In genomic region chr3:88716399-88717197, GRCm38 (mm10) we compare ENCODE assay signal across 8 mouse cellular contexts. TPM values are rescaled to one million over a fixed set of nuclear protein-coding genes. Genes with fewer than 3 reads are reported as not detected.
DNase-seq lines count a peak whose midpoint lies in the region; ATAC-seq and TF ChIP-seq lines count a peak whose summit lies in the region.

Gene Rit1, plus strand, starts transcription at chr3:88716838.

- peaks cover 17% of the 10 kb centered on the region for H3K4me1 ChIP-seq in forebrain, embryonic 15.5 days
- peaks cover 16% of the 10 kb centered on the region for H3K4me1 ChIP-seq in lung, adult 2 months (ENCODE audit: control insufficient read depth, insufficient read depth, low read length)

- peak within 1 kb of the TSS; percentile 62 for H3K27ac ChIP-seq in forebrain, embryonic 15.5 days (replicated peaks)

- peak; percentile 96 for ATAC-seq in forebrain, embryonic 15.5 days (replicated peaks)
- peak; percentile 88 for ATAC-seq in neutrophil, adult 5-6 weeks (ENCODE audit: extremely low read depth, insufficient number of reproducible peaks, low FRiP score, poor library complexity, severe bottlenecking)

- peak within 1 kb of the TSS; percentile 84 for H3K4me3 ChIP-seq in forebrain, embryonic 15.5 days
- peak within 1 kb of the TSS; percentile 83 for H3K4me3 ChIP-seq in lung, adult 2 months (replicated peaks; ENCODE audit: extremely low read depth, low read depth, low read length)

- peak; percentile 76 for DNase-seq in ES-CJ7 (ENCODE audit: low read depth, low spot score)
- DNase-seq in cerebellum, adult 11 months: peak; percentile 77
- peak; percentile 72 for DNase-seq in heart, postnatal 25 days (ENCODE audit: low spot score)
- DNase-seq in layer of hippocampus, adult 18-20 months (ENCODE audit: low spot score in 2 of 2): peak; percentile 61 to 86
- DNase-seq in lung, adult 2 months: peak; percentile 82
- peak; percentile 75 to 79 for DNase-seq in thymus, adult 18-20 months

- peak; percentile 81 for TF ChIP-seq POLR2A in lung, adult 2 months (IDR thresholded peaks at IDR 0.05; ENCODE audit: borderline replicate concordance, extremely low read depth, low read depth, low read length)

- no peaks in the 10 kb centered on the region for H3K27me3 ChIP-seq in forebrain, embryonic 15.5 days

- peak within 1 kb of the TSS; percentile 88 for H3K4me2 ChIP-seq in forebrain, embryonic 15.5 days (replicated peaks)

- peaks cover 35% of the 10 kb centered on the region for H3K36me3 ChIP-seq in forebrain, embryonic 15.5 days

- H3K9ac ChIP-seq in forebrain, embryonic 15.5 days (replicated peaks): peak within 1 kb of the TSS; percentile 70

- WGBS in forebrain, embryonic 15.5 days: 2% methylated on average over 27 of the region's 27 CpGs
- WGBS in lung, adult 2 months: 1% methylated on average over 27 of the region's 27 CpGs

- no peak for TF ChIP-seq CTCF in lung, adult 2 months (IDR thresholded peaks at IDR 0.05; ENCODE audit: insufficient read depth, low read length)

- intact Hi-C loops in heart, postnatal 25 days (cut with DNase I): no loop called here

- H3K9me3 ChIP-seq in forebrain, embryonic 15.5 days: no peaks in the 10 kb centered on the region

RNA-seq across cellular contexts. Expression of gene Rit1, which starts in this region (rescaled TPM):
- polyA plus RNA-seq in forebrain, embryonic 15.5 days (2015; fragmentation: Nextera tagmentation; extraction: Ambion mirVana): 51.6 and 53.1 TPM in 2 replicates
- total RNA-seq in heart, postnatal 25 days (2021): 10 to 100 TPM; 71.7 to 76.2 TPM
- 10 to 100 TPM; 37.7 to 43.0 TPM for total RNA-seq in layer of hippocampus, adult 18-20 months (2021)
- polyA plus RNA-seq in lung, adult 2 months (2012; rRNA removed): 49.0 and 71.7 TPM in 2 replicates
- 53.4 and 56.6 TPM in 2 replicates for total RNA-seq in neutrophil, adult 5-6 weeks (2017)

Comparison
In these comparisons a context has a peak if more than half of its experiments do, and no peak if none do; other contexts are left out.
1. Peak in every context shown above with its lines: DNase-seq, ATAC-seq, H3K4me3 ChIP-seq and H3K27ac ChIP-seq.